Mouse (Mus musculus): ENCODE measurements around the gene Ror2. TPM values are rescaled to one million over a fixed set of nuclear protein-coding genes. Genes with fewer than 3 reads are reported as not detected.

Gene Ror2
- total and polyA plus RNA-seq, 2 experiments: 0.06 TPM; not detected in 1

GRCm38 (mm10) chr13:53248586-53249401 is 37.1 kb downstream of the Ror2 start:
- no peak for DNase-seq (ENCODE audit: extremely low read depth, low read depth, low spot score)
- WGBS: 84% methylated on average over 24 of the region's 24 CpGs
- H3K27ac ChIP-seq (replicated peaks; ENCODE audit: insufficient read depth, low read depth, low read length): no peak overlapping the region

GRCm38 (mm10) chr13:53248080-53248479 is 37.8 kb downstream of the Ror2 start:
- H3K4me3 ChIP-seq (ENCODE audit: insufficient read depth, low read depth, low read length): no peak overlapping the region
- H3K4me1 ChIP-seq (ENCODE audit: control insufficient read depth, insufficient read depth, low read length): 0 out of 2 replicates have a peak, but pooled peaks cover 3% of the 10 kb centered on the region
- H3K27me3 ChIP-seq (ENCODE audit: control insufficient read depth, insufficient read depth, low read length): no peaks in the 10 kb centered on the region
- TF ChIP-seq POLR2A (IDR thresholded peaks at IDR 0.05; ENCODE audit: extremely low read depth, insufficient read depth, low read length): no peak
- no peak for TF ChIP-seq CTCF (IDR thresholded peaks at IDR 0.05; ENCODE audit: low read depth, low read length)
- H3K9ac ChIP-seq (ENCODE audit: low read depth, low read length): no peak overlapping the region
- no peak overlapping the region for H3K27ac ChIP-seq (replicated peaks; ENCODE audit: insufficient read depth, low read depth, low read length)
- no peaks in the 10 kb centered on the region for H3K36me3 ChIP-seq (ENCODE audit: control insufficient read depth, insufficient read depth, low read length)
- peak; percentile 26 for DNase-seq (ENCODE audit: extremely low read depth, low read depth, low spot score)
- 57% methylated on average over 6 of the region's 6 CpGs for WGBS
- no peaks in the 10 kb centered on the region for H3K79me2 ChIP-seq (ENCODE audit: control insufficient read depth, insufficient read depth, low read length)

More at GRCm38 (mm10) chr13:53248586-53249401, 37.1 kb downstream of the Ror2 start:
- TF ChIP-seq POLR2A (IDR thresholded peaks at IDR 0.05; ENCODE audit: extremely low read depth, insufficient read depth, low read length) (no peak), CTCF (IDR thresholded peaks at IDR 0.05; ENCODE audit: low read depth, low read length) (no peak)
- Histone ChIP-seq H3K4me3 (ENCODE audit: insufficient read depth, low read depth, low read length) (no peak overlapping the region), H3K4me1 (ENCODE audit: control insufficient read depth, insufficient read depth, low read length) (0 out of 2 replicates have a peak, but pooled peaks cover 3% of the 10 kb centered on the region), H3K36me3 (ENCODE audit: control insufficient read depth, insufficient read depth, low read length) (no peaks in the 10 kb centered on the region), H3K79me2 (ENCODE audit: control insufficient read depth, insufficient read depth, low read length) (no peaks in the 10 kb centered on the region), H3K27me3 (ENCODE audit: control insufficient read depth, insufficient read depth, low read length) (no peaks in the 10 kb centered on the region), H3K9ac (ENCODE audit: low read depth, low read length) (no peak overlapping the region)

GRCm38 (mm10) chr13:53247175-53247574 is 38.7 kb downstream of the Ror2 start:
- Histone ChIP-seq H3K36me3 (ENCODE audit: control insufficient read depth, insufficient read depth, low read length) (no peaks in the 10 kb centered on the region), H3K79me2 (ENCODE audit: control insufficient read depth, insufficient read depth, low read length) (no peaks in the 10 kb centered on the region), H3K4me1 (ENCODE audit: control insufficient read depth, insufficient read depth, low read length) (0 out of 2 replicates have a peak, but pooled peaks cover 3% of the 10 kb centered on the region), H3K9ac (ENCODE audit: low read depth, low read length) (no peak overlapping the region), H3K27ac (replicated peaks; ENCODE audit: insufficient read depth, low read depth, low read length) (no peak overlapping the region), H3K27me3 (ENCODE audit: control insufficient read depth, insufficient read depth, low read length) (no peaks in the 10 kb centered on the region), H3K4me3 (ENCODE audit: insufficient read depth, low read depth, low read length) (no peak overlapping the region)
- 16% methylated on average over 6 of the region's 6 CpGs for WGBS
- DNase-seq (ENCODE audit: extremely low read depth, low read depth, low spot score): peak; percentile 14
- TF ChIP-seq POLR2A (IDR thresholded peaks at IDR 0.05; ENCODE audit: extremely low read depth, insufficient read depth, low read length): no peak
- no peak for TF ChIP-seq CTCF (IDR thresholded peaks at IDR 0.05; ENCODE audit: low read depth, low read length)

- Histone ChIP-seq H3K4me1 (ENCODE audit: control insufficient read depth, insufficient read depth, low read length) (0 out of 2 replicates have a peak, but pooled peaks cover 3% of the 10 kb centered on the region), H3K4me3 (ENCODE audit: insufficient read depth, low read depth, low read length) (no peak overlapping the region), H3K27me3 (ENCODE audit: control insufficient read depth, insufficient read depth, low read length) (no peaks in the 10 kb centered on the region), H3K9ac (ENCODE audit: low read depth, low read length) (no peak overlapping the region), H3K27ac (replicated peaks; ENCODE audit: insufficient read depth, low read depth, low read length) (no peak overlapping the region), H3K79me2 (ENCODE audit: control insufficient read depth, insufficient read depth, low read length) (no peaks in the 10 kb centered on the region), H3K36me3 (ENCODE audit: control insufficient read depth, insufficient read depth, low read length) (no peaks in the 10 kb centered on the region)
- 77% methylated on average over 8 of the region's 8 CpGs for WGBS
- no peak for DNase-seq (ENCODE audit: extremely low read depth, low read depth, low spot score)
- TF ChIP-seq POLR2A (IDR thresholded peaks at IDR 0.05; ENCODE audit: extremely low read depth, insufficient read depth, low read length) (no peak), CTCF (IDR thresholded peaks at IDR 0.05; ENCODE audit: low read depth, low read length) (no peak)
These were observed 41.8 kb downstream of the Ror2 start for GRCm38 (mm10) chr13:53244151-53244550.

GRCm38 (mm10) chr13:53237455-53237854 is 48.5 kb downstream of the Ror2 start:
- WGBS: 66% methylated on average over 10 of the region's 10 CpGs
- DNase-seq (ENCODE audit: extremely low read depth, low read depth, low spot score): no peak
- H3K36me3 ChIP-seq (ENCODE audit: control insufficient read depth, insufficient read depth, low read length): no peaks in the 10 kb centered on the region
- no peaks in the 10 kb centered on the region for H3K27me3 ChIP-seq (ENCODE audit: control insufficient read depth, insufficient read depth, low read length)
- H3K79me2 ChIP-seq (ENCODE audit: control insufficient read depth, insufficient read depth, low read length): no peaks in the 10 kb centered on the region
- no peak overlapping the region for H3K4me3 ChIP-seq (ENCODE audit: insufficient read depth, low read depth, low read length)
- H3K27ac ChIP-seq (replicated peaks; ENCODE audit: insufficient read depth, low read depth, low read length): no peak overlapping the region
- no peaks in the 10 kb centered on the region for H3K4me1 ChIP-seq (ENCODE audit: control insufficient read depth, insufficient read depth, low read length)
- TF ChIP-seq POLR2A (IDR thresholded peaks at IDR 0.05; ENCODE audit: extremely low read depth, insufficient read depth, low read length) (no peak), CTCF (IDR thresholded peaks at IDR 0.05; ENCODE audit: low read depth, low read length) (no peak)
- H3K9ac ChIP-seq (ENCODE audit: low read depth, low read length): no peak overlapping the region

Measured in liver, adult 2 months (tissue).